Mouse (Mus musculus): ENCODE measurements around the gene Vangl1. TPM values are rescaled to one million over a fixed set of nuclear protein-coding genes. Genes with fewer than 3 reads are reported as not detected.

The Vangl1 gene
- polyA plus RNA-seq, 1 experiment from 2014 or later = 21.4 TPM

DNA sequence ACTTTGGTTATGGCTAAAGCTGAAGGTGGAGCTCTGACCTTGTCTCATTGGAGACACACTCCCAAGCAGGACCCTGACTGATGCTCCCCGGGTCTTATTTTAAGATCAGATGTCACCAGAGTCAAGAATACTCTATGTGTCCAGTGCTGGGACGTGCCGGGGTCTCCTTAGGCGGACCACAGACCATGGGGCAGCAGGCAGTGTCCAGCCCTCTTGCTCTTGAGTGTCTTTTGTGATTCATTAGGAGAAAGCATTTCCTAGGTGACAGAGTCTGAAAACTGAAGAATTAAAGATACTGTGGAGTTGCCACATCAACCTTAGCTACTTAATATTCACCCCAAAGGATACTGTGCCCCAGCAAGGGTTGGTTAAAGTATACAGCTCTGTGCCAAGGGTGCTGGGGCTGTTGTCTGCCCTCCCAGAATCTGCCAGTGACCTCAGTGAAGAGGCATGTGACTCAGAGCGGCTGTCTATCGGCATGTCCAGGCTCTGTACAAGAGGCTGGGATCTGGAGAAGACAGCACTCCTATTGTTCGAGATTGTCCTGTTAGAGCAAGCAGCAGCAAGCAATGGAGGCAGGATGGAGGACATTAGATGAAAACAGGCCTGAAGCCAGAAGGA is 92.4 kb downstream of the Vangl1 start:
- Histone ChIP-seq H3K9ac (no peak overlapping the region), H3K4me2 (no peak overlapping the region), H3K27ac (no peak overlapping the region), H3K4me1 (no peaks in the 10 kb centered on the region), H3K9me3 (no peaks in the 10 kb centered on the region), H3K4me3 (no peak overlapping the region), H3K27me3 (no peaks in the 10 kb centered on the region), H3K36me3 (no peaks in the 10 kb centered on the region)
- WGBS = 66% methylated on average over 7 of the region's 7 CpGs
- ATAC-seq (ENCODE audit: borderline replicate concordance, extremely low read depth, low FRiP score, low TSS enrichment) = no peak

DNA sequence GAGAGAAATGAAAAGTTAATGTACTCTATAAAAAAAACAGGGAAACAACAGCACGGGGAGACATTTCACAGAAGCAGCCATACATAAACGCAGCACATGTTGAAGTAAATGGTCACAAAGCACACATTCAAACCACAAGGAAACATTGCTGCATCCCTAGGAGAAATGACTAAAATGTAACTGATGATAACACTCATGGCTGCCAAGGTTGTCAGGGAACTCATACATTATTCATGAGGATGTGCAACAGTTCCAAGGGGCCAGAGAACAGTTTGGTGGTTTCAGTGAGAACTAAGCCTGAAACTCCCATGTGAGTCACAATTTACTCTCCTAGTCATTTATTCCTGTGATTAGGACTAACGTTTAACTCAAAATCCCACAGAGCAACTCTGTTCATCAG is 96.3 kb downstream of the Vangl1 start:
- 79% methylated on average over 3 of the region's 3 CpGs for WGBS
- no peak for ATAC-seq (ENCODE audit: borderline replicate concordance, extremely low read depth, low FRiP score, low TSS enrichment)
- H3K4me3 ChIP-seq = no peak overlapping the region
- no peak overlapping the region for H3K9ac ChIP-seq
- no peaks in the 10 kb centered on the region for H3K36me3 ChIP-seq
- H3K27ac ChIP-seq = no peak overlapping the region
- H3K4me2 ChIP-seq = no peak overlapping the region
- no peaks in the 10 kb centered on the region for H3K9me3 ChIP-seq
- H3K27me3 ChIP-seq = no peaks in the 10 kb centered on the region
- no peaks in the 10 kb centered on the region for H3K4me1 ChIP-seq

DNA sequence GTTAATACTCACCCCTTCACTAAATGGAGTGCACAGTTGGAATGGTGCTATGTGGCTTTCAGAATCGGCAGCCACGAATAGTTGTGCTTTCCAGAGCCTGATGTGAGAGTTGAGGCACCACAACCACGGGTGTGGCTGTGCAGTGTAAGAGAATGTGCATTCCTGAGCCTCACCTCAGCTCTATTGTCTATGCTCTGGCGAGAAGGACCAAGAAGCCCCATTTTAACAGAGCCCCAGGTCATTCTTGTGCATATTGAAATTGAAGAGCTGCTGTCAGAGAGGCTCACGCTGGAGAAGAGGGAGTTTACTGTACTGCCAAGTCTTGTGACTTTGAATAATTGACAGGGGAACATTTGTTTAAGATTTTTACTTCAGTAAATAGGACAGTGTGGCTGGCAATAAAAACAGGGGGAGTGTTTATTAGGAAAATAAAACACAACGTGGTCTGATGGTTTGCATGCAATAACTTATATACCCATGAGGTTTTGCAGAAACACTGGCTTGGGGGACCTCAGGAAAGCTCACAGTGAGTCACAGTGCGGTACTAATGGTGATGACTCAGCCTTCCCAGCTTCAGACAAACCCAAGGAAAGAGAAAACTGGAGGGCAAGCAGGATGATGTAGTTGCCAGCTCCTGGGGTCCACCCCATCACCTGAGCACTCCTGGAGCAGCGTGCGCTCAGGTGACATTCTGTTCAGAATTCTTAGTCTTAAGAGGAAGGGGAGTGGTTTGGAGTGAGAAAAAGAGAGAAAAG is 100.5 kb downstream of the Vangl1 start:
- 65% methylated on average over 9 of the region's 9 CpGs for WGBS
- no peaks in the 10 kb centered on the region for H3K9me3 ChIP-seq
- no peak for ATAC-seq (ENCODE audit: borderline replicate concordance, extremely low read depth, low FRiP score, low TSS enrichment)
- H3K4me2 ChIP-seq = no peak overlapping the region
- H3K4me1 ChIP-seq = no peaks in the 10 kb centered on the region
- no peaks in the 10 kb centered on the region for H3K36me3 ChIP-seq
- no peak overlapping the region for H3K9ac ChIP-seq
- no peaks in the 10 kb centered on the region for H3K27me3 ChIP-seq
- no peak overlapping the region for H3K4me3 ChIP-seq
- H3K27ac ChIP-seq = no peak overlapping the region

Other genes with a start within 250 kb of the Vangl1 start
- gene Nhlh2, start 194.6 kb downstream of the Vangl1 start, polyA plus RNA-seq (2015; fragmentation: Nextera tagmentation; extraction: Ambion mirVana) = 0.04 TPM in 1 of 2 replicates, not detected in the other
- gene Casq2, start 118.3 kb downstream of the Vangl1 start, polyA plus RNA-seq (2015; fragmentation: Nextera tagmentation; extraction: Ambion mirVana) = 13.3 and 13.5 TPM in 2 replicates

All from lung, embryonic 15.5 days (tissue).